28 mouse cellular contexts compared by ENCODE assay signal in the genomic region with DNA sequence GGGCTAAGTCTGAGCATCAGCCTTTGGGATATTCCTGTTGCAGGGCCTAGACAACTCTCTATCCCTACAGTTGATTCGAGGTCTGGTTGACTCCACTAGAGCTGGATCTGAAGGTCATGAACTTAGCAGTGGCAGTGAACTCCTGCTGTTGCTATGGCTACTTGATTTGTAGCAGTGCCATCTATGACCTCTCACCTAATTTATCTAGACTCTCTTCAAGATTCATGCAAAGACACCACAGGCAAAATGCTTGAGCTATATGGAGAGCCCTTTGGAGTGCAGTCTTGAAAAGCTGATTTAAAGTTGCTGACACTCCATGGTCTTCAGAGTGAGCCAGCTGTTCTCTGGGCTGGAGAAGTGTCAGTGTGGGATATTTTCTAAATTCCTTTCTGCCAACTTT.
DNase-seq lines count a peak whose midpoint lies in the region; ATAC-seq and TF ChIP-seq lines count a peak whose summit lies in the region.
"Had no signal": no experiment of that assay in that cellular context is flagged by ENCODE, and none has a peak within 500 bp of the region (broad histone marks: within the 10 kb centered on the region; RNA-seq: fewer than 3 reads in every experiment).

No protein-coding gene starts in this region.

- no peak for ATAC-seq in liver, postnatal 0 days
- ATAC-seq in forebrain, postnatal 0 days, result no peak
- ATAC-seq: activated CD4-positive, CD25-positive, alpha-beta regulatory T cell, adult 4 months; forebrain, embryonic 15.5 days; hindbrain, embryonic 16.5 days; intestine, embryonic 15.5 days had no signal

- H3K27me3 ChIP-seq in liver, adult 2 months (ENCODE audit: control insufficient read depth, insufficient read depth, low read length), result no peaks in the 10 kb centered on the region
- H3K27me3 ChIP-seq in liver, postnatal 0 days (ENCODE audit: insufficient read depth, low read length), result no peaks in the 10 kb centered on the region
- no peaks in the 10 kb centered on the region for H3K27me3 ChIP-seq in forebrain, postnatal 0 days (ENCODE audit: insufficient read depth, low read length)
- H3K27me3 ChIP-seq: CH12.LX; embryonic facial prominence, embryonic 12.5 days; embryonic facial prominence, embryonic 15.5 days; forebrain, embryonic 15.5 days; hindbrain, embryonic 13.5 days; intestine, embryonic 15.5 days had no signal

- H3K9me3 ChIP-seq in liver, postnatal 0 days (ENCODE audit: low read length), result no peaks in the 10 kb centered on the region
- no peaks in the 10 kb centered on the region for H3K9me3 ChIP-seq in forebrain, postnatal 0 days (ENCODE audit: low read length)
- H3K9me3 ChIP-seq: embryonic facial prominence, embryonic 12.5 days; embryonic facial prominence, embryonic 15.5 days; forebrain, embryonic 15.5 days; G1E; hindbrain, embryonic 10.5 days; hindbrain, embryonic 13.5 days; intestine, embryonic 15.5 days had no signal

- H3K36me3 ChIP-seq in liver, adult 2 months (ENCODE audit: control insufficient read depth, insufficient read depth, low read length), result no peaks in the 10 kb centered on the region
- no peaks in the 10 kb centered on the region for H3K36me3 ChIP-seq in liver, postnatal 0 days (replicated peaks; ENCODE audit: insufficient read depth, low read length)
- H3K36me3 ChIP-seq in forebrain, postnatal 0 days (ENCODE audit: insufficient read depth), result no peaks in the 10 kb centered on the region
- H3K36me3 ChIP-seq: embryonic facial prominence, embryonic 12.5 days; embryonic facial prominence, embryonic 15.5 days; forebrain, embryonic 15.5 days; G1E; hindbrain, embryonic 10.5 days; hindbrain, embryonic 13.5 days; intestine, embryonic 15.5 days had no signal

- no peaks in the 10 kb centered on the region for H3K79me2 ChIP-seq in liver, adult 2 months (ENCODE audit: control insufficient read depth, insufficient read depth, low read length)

- no peak for TF ChIP-seq EP300 in liver, postnatal 0 days (IDR thresholded peaks at IDR 0.05; ENCODE audit: low read depth)

- H3K27ac ChIP-seq in liver, adult 2 months (replicated peaks; ENCODE audit: insufficient read depth, low read depth, low read length), result no peak overlapping the region
- no peak overlapping the region for H3K27ac ChIP-seq in liver, postnatal 0 days (ENCODE audit: low read depth)
- no peak overlapping the region for H3K27ac ChIP-seq in forebrain, postnatal 0 days (ENCODE audit: low read depth, low read length)
- H3K27ac ChIP-seq: embryonic facial prominence, embryonic 12.5 days; embryonic facial prominence, embryonic 15.5 days; forebrain, embryonic 15.5 days; hindbrain, embryonic 10.5 days; hindbrain, embryonic 13.5 days; intestine, embryonic 15.5 days had no signal

- no peak overlapping the region for H3K9ac ChIP-seq in liver, adult 2 months (ENCODE audit: low read depth, low read length)
- no peak overlapping the region for H3K9ac ChIP-seq in liver, postnatal 0 days (replicated peaks)
- H3K9ac ChIP-seq in forebrain, postnatal 0 days, result no peak overlapping the region
- H3K9ac ChIP-seq: embryonic facial prominence, embryonic 12.5 days; embryonic facial prominence, embryonic 15.5 days; forebrain, embryonic 15.5 days; hindbrain, embryonic 13.5 days; intestine, embryonic 15.5 days had no signal

- no peak overlapping the region for H3K4me2 ChIP-seq in liver, postnatal 0 days (ENCODE audit: low read depth, low read length)
- no peak overlapping the region for H3K4me2 ChIP-seq in forebrain, postnatal 0 days (ENCODE audit: low read depth)
- H3K4me2 ChIP-seq: embryonic facial prominence, embryonic 12.5 days; embryonic facial prominence, embryonic 15.5 days; forebrain, embryonic 15.5 days; heart, embryonic 11.5 days; hindbrain, embryonic 13.5 days; intestine, embryonic 15.5 days had no signal

- no peak for TF ChIP-seq POLR2A in liver, adult 2 months (IDR thresholded peaks at IDR 0.05; ENCODE audit: extremely low read depth, insufficient read depth, low read length)

- H3K4me3 ChIP-seq in liver, adult 2 months (ENCODE audit: insufficient read depth, low read depth, low read length), result no peak overlapping the region
- no peak overlapping the region for H3K4me3 ChIP-seq in liver, postnatal 0 days (ENCODE audit: low read depth, low read length)
- H3K4me3 ChIP-seq in forebrain, postnatal 0 days (ENCODE audit: low read depth, low read length), result no peak overlapping the region
- H3K4me3 ChIP-seq: embryonic facial prominence, embryonic 12.5 days; embryonic facial prominence, embryonic 15.5 days; forebrain, embryonic 15.5 days; hindbrain, embryonic 10.5 days; hindbrain, embryonic 13.5 days; intestine, embryonic 15.5 days had no signal

- peak; percentile 31 for DNase-seq in liver, adult 2 months (ENCODE audit: extremely low read depth, low read depth, low spot score)
- DNase-seq in liver, postnatal 0 days, result no peak
- DNase-seq in retina, embryonic 14.5 days (ENCODE audit: low spot score), result peak; percentile 3
- no peak for DNase-seq in retina, postnatal 1 day
- peak; percentile 50 for DNase-seq in embryo, embryonic 10.5 days (ENCODE audit: low spot score)
- peak; percentile 23 for DNase-seq in mesoderm, embryonic 11.5 days (ENCODE audit: low read depth, low spot score)
- no peak for DNase-seq in cerebellum, adult 11-12 months
- no peak for DNase-seq in forebrain, postnatal 0 days
- DNase-seq: adrenal gland, postnatal 14 days; B cell, adult 2 months; cerebellum, adult 18-20 months; cerebellum, adult 9-10 months; cerebellum, postnatal 14 days; gastrocnemius, postnatal 10 days; gastrocnemius, postnatal 36 days; heart, adult 11 months; kidney, adult 11 months had no signal

- 30% methylated on average over 1 of the region's 1 CpGs for WGBS in liver, adult 2 months
- WGBS in liver, postnatal 0 days (ENCODE audit: insufficient replicate concordance), result 37% methylated on average over 1 of the region's 1 CpGs
- 72% methylated on average over 1 of the region's 1 CpGs for WGBS in forebrain, postnatal 0 days

- no peak for TF ChIP-seq CTCF in liver, adult 2 months (IDR thresholded peaks at IDR 0.05; ENCODE audit: low read depth, low read length)
- no peak for TF ChIP-seq CTCF in liver, postnatal 0 days (IDR thresholded peaks at IDR 0.05; ENCODE audit: low read depth)
- TF ChIP-seq CTCF in forebrain, postnatal 0 days (IDR thresholded peaks at IDR 0.05; ENCODE audit: low read depth), result no peak

- H3K4me1 ChIP-seq in liver, adult 2 months (ENCODE audit: control insufficient read depth, insufficient read depth, low read length), result no peaks in the 10 kb centered on the region
- no peaks in the 10 kb centered on the region for H3K4me1 ChIP-seq in liver, postnatal 0 days (ENCODE audit: insufficient read depth)
- no peaks in the 10 kb centered on the region for H3K4me1 ChIP-seq in forebrain, postnatal 0 days (ENCODE audit: insufficient read depth)
- H3K4me1 ChIP-seq: embryonic facial prominence, embryonic 12.5 days; embryonic facial prominence, embryonic 15.5 days; forebrain, embryonic 15.5 days; hindbrain, embryonic 13.5 days; intestine, embryonic 15.5 days had no signal

Comparison
In these comparisons a context has a peak if more than half of its experiments do, and no peak if none do; other contexts are left out.
1. DNase-seq: peak in liver, adult 2 months (single experiment), retina, embryonic 14.5 days (single experiment), embryo, embryonic 10.5 days (single experiment) and mesoderm, embryonic 11.5 days (single experiment); none in liver, postnatal 0 days (single experiment), retina, postnatal 1 day (single experiment), cerebellum, adult 11-12 months (single experiment) and forebrain, postnatal 0 days (single experiment).